Mouse (Mus musculus) cerebellum, adult (tissue): ENCODE data around the gene Isyna1.
A peak's percentile ranks its signal among the peaks of the same experiment; 100 is the strongest.

Source experiments
- ATAC-seq: cut with Nextera tagmentation; 2 replicates; pipeline ENCODE4 v1.9.2; 2017; ENCODE audit warnings: mild to moderate bottlenecking, moderate library complexity, mixed read lengths; ENCODE audit not compliant: insufficient number of reproducible peaks, low FRiP score, low TSS enrichment

The Isyna1 gene

GRCm38 (mm10) chr8:70616645-70617044 is 22.5 kb downstream of the Isyna1 start:
- no peak for ATAC-seq

- no peak for ATAC-seq
These were observed 23.8 kb downstream of the Isyna1 start for GRCm38 (mm10) chr8:70617985-70618384.

GRCm38 (mm10) chr8:70618888-70619334 is 24.7 kb downstream of the Isyna1 start:
- ATAC-seq, result no peak

GRCm38 (mm10) chr8:70622220-70622619 is 28.0 kb downstream of the Isyna1 start:
- no peak for ATAC-seq

GRCm38 (mm10) chr8:70625104-70625503 is 30.9 kb downstream of the Isyna1 start:
- no peak for ATAC-seq

- no peak for ATAC-seq
These were observed 32.9 kb downstream of the Isyna1 start for GRCm38 (mm10) chr8:70627041-70627440.

- ATAC-seq, result no peak
These were observed 34.9 kb downstream of the Isyna1 start for GRCm38 (mm10) chr8:70628986-70629490.

GRCm38 (mm10) chr8:70629574-70630531 is 35.7 kb downstream of the Isyna1 start:
- ATAC-seq, result peak; percentile 78

GRCm38 (mm10) chr8:70630532-70631381 is 36.6 kb downstream of the Isyna1 start:
- no peak for ATAC-seq

GRCm38 (mm10) chr8:70631436-70631835 is 37.3 kb downstream of the Isyna1 start:
- no peak for ATAC-seq

- ATAC-seq, result no peak
These were observed 38.2 kb downstream of the Isyna1 start, which contains the start of gene Gdf15 for GRCm38 (mm10) chr8:70632346-70632892. TSS of gene Gdf15 (minus strand) at chr8:70632456.

GRCm38 (mm10) chr8:70634066-70634465 is 39.9 kb downstream of the Isyna1 start:
- no peak for ATAC-seq

- no peak for ATAC-seq
These were observed 41.4 kb downstream of the Isyna1 start for GRCm38 (mm10) chr8:70635527-70635926.

GRCm38 (mm10) chr8:70636838-70637237 is 42.7 kb downstream of the Isyna1 start:
- no peak for ATAC-seq

GRCm38 (mm10) chr8:70638752-70639151 is 44.6 kb downstream of the Isyna1 start:
- ATAC-seq, result no peak

GRCm38 (mm10) chr8:70643019-70643418 is 48.8 kb downstream of the Isyna1 start:
- no peak for ATAC-seq

- no peak for ATAC-seq
These were observed 49.9 kb downstream of the Isyna1 start for GRCm38 (mm10) chr8:70644065-70644464.

GRCm38 (mm10) chr8:70645501-70646224 is 51.5 kb downstream of the Isyna1 start:
- no peak for ATAC-seq

GRCm38 (mm10) chr8:70646369-70646768 is 52.2 kb downstream of the Isyna1 start:
- ATAC-seq, result no peak

GRCm38 (mm10) chr8:70646775-70647174 is 52.6 kb downstream of the Isyna1 start:
- no peak for ATAC-seq
